Mouse (Mus musculus): ENCODE measurements around the gene Gm49392. TPM values are rescaled to one million over a fixed set of nuclear protein-coding genes. Genes with fewer than 3 reads are reported as not detected.
"Not testable (repeated sequence)": the region's sequence is repeated elsewhere in the genome, so short reads cannot be mapped to it uniquely, and the experiment has no call there.

The Gm49392 gene
- 0.23 TPM in 1 of 2 replicates, not detected in the other for polyA plus RNA-seq (2014; fragmentation: Nextera tagmentation; extraction: Ambion mirVana)

DNA sequence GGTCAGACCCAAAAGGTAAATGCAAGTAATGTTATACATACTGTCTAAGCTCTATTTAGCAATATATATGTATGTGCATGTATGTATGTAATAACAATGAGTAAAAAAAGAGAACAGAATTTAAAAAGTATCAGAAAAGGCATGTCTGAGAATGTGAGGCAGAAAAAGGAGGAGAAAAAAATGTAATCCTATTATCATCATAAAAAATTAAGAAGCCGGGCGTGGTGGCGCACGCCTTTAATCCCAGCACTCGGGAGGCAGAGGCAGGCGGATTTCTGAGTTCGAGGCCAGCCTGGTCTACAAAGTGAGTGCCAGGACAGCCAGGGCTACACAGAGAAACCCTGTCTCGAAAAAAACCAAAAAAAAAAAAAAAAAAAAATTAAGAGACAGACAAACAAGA is at the start of gene Gm49392:
TSS of gene Gm49392 (minus strand) at position 101 of the 400 bp plus-strand sequence.
- not testable (repeated sequence) for ATAC-seq (ENCODE audit: low FRiP score, low TSS enrichment); H3K9ac ChIP-seq (ENCODE audit: low read depth, low read length); H3K4me3 ChIP-seq (ENCODE audit: low read length); H3K4me2 ChIP-seq (replicated peaks; ENCODE audit: low read depth, low read length); H3K27me3 ChIP-seq (ENCODE audit: control insufficient read depth, insufficient read depth, low read length); H3K9me3 ChIP-seq (ENCODE audit: control insufficient read depth, low read length); H3K36me3 ChIP-seq (ENCODE audit: control insufficient read depth, insufficient read depth, low read length); H3K27ac ChIP-seq (ENCODE audit: low read depth, low read length); H3K4me1 ChIP-seq (ENCODE audit: control insufficient read depth, insufficient read depth, low read length)
- WGBS: 84% methylated on average over 7 of the region's 8 CpGs

DNA sequence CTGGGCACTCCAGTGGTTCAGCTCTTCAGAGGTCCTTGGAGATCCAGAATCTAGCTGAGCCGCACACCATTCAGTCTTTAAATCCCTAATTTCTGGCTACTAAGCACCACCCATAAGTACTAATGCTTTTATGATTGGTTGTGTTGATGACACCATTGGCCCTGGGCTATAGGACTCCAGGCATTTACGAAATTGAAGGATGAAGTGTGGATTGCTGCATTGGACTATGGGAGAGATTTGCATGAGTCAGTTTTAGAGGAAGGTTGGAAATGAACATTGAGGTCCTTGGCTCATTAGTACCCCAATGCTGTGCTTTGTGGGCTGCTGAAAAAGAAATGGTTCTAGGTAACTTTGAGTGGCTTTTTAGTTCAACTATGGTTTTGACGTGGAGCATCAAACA is 45.2 kb upstream of the Gm49392 start, which contains the start of gene Tpbpa:
TSS of gene Tpbpa (minus strand) at position 101 of the 400 bp plus-strand sequence.
- H3K4me3 ChIP-seq (ENCODE audit: low read length); H3K4me2 ChIP-seq (replicated peaks; ENCODE audit: low read depth, low read length); H3K27ac ChIP-seq (ENCODE audit: low read depth, low read length); ATAC-seq (ENCODE audit: low FRiP score, low TSS enrichment); H3K27me3 ChIP-seq (ENCODE audit: control insufficient read depth, insufficient read depth, low read length); H3K4me1 ChIP-seq (ENCODE audit: control insufficient read depth, insufficient read depth, low read length); H3K9ac ChIP-seq (ENCODE audit: low read depth, low read length); H3K9me3 ChIP-seq (ENCODE audit: control insufficient read depth, low read length); H3K36me3 ChIP-seq (ENCODE audit: control insufficient read depth, insufficient read depth, low read length): not testable (repeated sequence)
- WGBS: 83% methylated on average over 3 of the region's 3 CpGs

DNA sequence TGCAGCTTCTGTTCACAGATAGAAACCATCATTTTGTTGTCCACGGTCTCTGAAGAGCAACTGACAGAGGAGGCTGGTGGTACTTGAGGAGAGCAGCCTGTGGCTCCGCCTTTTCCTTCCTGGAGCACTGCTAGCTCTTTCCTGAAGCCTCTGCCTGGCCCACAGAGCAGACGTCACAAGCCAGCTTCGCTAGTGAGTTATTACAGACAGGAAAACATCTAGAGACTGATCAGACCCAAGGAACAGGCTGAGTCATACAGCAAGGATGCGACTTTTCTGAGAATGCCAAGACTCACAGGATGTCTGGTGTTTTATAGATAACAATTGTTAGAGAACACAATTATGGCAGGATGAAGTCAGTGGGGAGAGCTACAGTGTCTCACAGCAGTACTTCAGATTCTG is 39.8 kb upstream of the Gm49392 start, which contains the start of the genes Gm49391 and Ctla2a:
TSS of gene Gm49391 (minus strand) at position 72 of the 402 bp plus-strand sequence.
TSS of gene Ctla2a (minus strand) at position 126 of the 402 bp plus-strand sequence.
- whole genome bisulfite sequencing: 65% methylated on average over 5 of the region's 5 CpGs
- ATAC-seq (ENCODE audit: low FRiP score, low TSS enrichment): peak; percentile 28; the same call in 1 of the 2 replicates
- no peaks in the 10 kb centered on the region for H3K4me1 ChIP-seq (ENCODE audit: control insufficient read depth, insufficient read depth, low read length)
- no peak within 1 kb of the TSS for H3K4me3 ChIP-seq (ENCODE audit: low read length)
- no peak within 1 kb of the TSS for H3K4me2 ChIP-seq (replicated peaks; ENCODE audit: low read depth, low read length)
- H3K27ac ChIP-seq (ENCODE audit: low read depth, low read length): no peak within 1 kb of the TSS
- H3K27me3 ChIP-seq (ENCODE audit: control insufficient read depth, insufficient read depth, low read length): no peaks in the 10 kb centered on the region
- no peaks in the 10 kb centered on the region for H3K36me3 ChIP-seq (ENCODE audit: control insufficient read depth, insufficient read depth, low read length)
- H3K9me3 ChIP-seq (ENCODE audit: control insufficient read depth, low read length): no peaks in the 10 kb centered on the region
- H3K9ac ChIP-seq (ENCODE audit: low read depth, low read length): no peak within 1 kb of the TSS

DNA sequence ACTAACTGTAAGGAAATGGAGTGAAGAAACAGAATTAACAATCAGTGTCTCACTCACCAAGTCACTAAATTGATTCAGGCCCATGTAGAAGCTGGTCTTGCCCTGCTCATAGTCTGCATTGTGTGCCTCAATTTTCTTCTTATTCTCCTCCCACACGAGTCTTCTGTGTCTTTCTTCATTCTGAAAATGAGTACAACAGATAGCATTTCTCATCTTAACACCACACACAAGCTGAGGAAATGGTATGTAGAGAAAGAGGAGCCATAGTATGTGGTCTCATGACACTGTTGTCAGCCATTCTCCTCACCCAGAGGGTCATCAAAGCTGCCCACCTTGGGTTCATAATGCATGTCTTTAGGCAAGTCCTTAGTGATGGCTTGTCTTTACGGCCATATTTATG is 38.8 kb upstream of the Gm49392 start, which contains the start of gene Gm49393:
TSS of gene Gm49393 (minus strand) at position 101 of the 400 bp plus-strand sequence.
- H3K4me1 ChIP-seq (ENCODE audit: control insufficient read depth, insufficient read depth, low read length); H3K4me3 ChIP-seq (ENCODE audit: low read length); H3K36me3 ChIP-seq (ENCODE audit: control insufficient read depth, insufficient read depth, low read length); H3K9me3 ChIP-seq (ENCODE audit: control insufficient read depth, low read length); H3K9ac ChIP-seq (ENCODE audit: low read depth, low read length); H3K27ac ChIP-seq (ENCODE audit: low read depth, low read length); H3K4me2 ChIP-seq (replicated peaks; ENCODE audit: low read depth, low read length); ATAC-seq (ENCODE audit: low FRiP score, low TSS enrichment); H3K27me3 ChIP-seq (ENCODE audit: control insufficient read depth, insufficient read depth, low read length): not testable (repeated sequence)
- WGBS: 85% methylated on average over 2 of the region's 2 CpGs

DNA sequence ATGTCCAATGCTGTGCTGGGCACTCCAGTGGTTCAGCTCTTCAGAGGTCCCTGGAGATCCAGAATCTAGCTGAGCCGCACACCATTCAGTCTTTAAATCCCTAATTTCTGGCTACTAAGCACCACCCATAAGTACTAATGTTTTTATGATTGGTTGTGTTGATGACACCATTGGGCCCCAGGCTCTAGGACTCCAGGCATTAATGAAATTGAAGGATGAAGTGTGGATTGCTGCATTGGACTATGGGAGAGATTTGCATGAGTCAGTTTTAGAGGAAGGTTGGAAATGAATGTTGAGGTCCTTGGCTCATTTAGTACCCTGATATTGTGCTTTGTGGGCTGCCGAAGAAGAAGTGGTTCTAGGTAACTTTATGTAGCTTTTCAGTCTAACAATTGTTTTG is 8.1 kb upstream of the Gm49392 start, which contains the start of gene Tpbpb:
TSS of gene Tpbpb (minus strand) at position 101 of the 400 bp plus-strand sequence.
- not testable (repeated sequence) for H3K36me3 ChIP-seq (ENCODE audit: control insufficient read depth, insufficient read depth, low read length); H3K4me1 ChIP-seq (ENCODE audit: control insufficient read depth, insufficient read depth, low read length); H3K27ac ChIP-seq (ENCODE audit: low read depth, low read length); H3K4me2 ChIP-seq (replicated peaks; ENCODE audit: low read depth, low read length); H3K9me3 ChIP-seq (ENCODE audit: control insufficient read depth, low read length); H3K27me3 ChIP-seq (ENCODE audit: control insufficient read depth, insufficient read depth, low read length); ATAC-seq (ENCODE audit: low FRiP score, low TSS enrichment); H3K4me3 ChIP-seq (ENCODE audit: low read length); H3K9ac ChIP-seq (ENCODE audit: low read depth, low read length)
- WGBS: 93% methylated on average over 2 of the region's 2 CpGs

DNA sequence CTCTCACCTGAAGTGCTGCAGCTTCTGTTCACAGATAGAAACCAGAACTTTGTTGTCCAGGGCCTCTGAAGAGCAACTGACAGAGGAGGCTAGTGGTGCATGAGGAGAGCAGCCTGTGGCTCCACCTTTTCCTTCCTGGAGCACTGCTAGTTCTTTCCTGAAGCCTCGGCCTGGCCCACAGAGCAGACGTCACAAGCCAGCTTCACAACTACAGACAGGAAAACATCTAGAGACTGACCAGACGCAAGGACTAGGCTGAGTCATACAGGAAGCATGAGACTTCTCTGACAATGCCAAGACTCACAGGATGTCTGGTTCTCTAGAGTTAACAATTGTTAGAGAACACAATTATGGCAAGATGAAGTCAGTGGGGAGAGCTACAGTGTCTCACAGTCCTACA is 634 bp upstream of the Gm49392 start, which contains the start of gene Ctla2b:
TSS of gene Ctla2b (minus strand) at position 120 of the 400 bp plus-strand sequence.
- 75% methylated on average over 3 of the region's 3 CpGs for WGBS
- Histone ChIP-seq H3K36me3 (ENCODE audit: control insufficient read depth, insufficient read depth, low read length) (no peaks in the 10 kb centered on the region), H3K4me3 (ENCODE audit: low read length) (no peak within 1 kb of the TSS), H3K27ac (ENCODE audit: low read depth, low read length) (no peak within 1 kb of the TSS), H3K4me1 (ENCODE audit: control insufficient read depth, insufficient read depth, low read length) (no peaks in the 10 kb centered on the region), H3K27me3 (ENCODE audit: control insufficient read depth, insufficient read depth, low read length) (no peaks in the 10 kb centered on the region), H3K4me2 (replicated peaks; ENCODE audit: low read depth, low read length) (no peak within 1 kb of the TSS), H3K9ac (ENCODE audit: low read depth, low read length) (no peak within 1 kb of the TSS), H3K9me3 (ENCODE audit: control insufficient read depth, low read length) (no peaks in the 10 kb centered on the region)
- ATAC-seq (ENCODE audit: low FRiP score, low TSS enrichment): 0 out of 2 replicates have a peak, but pooled peaks have one; percentile 35

DNA sequence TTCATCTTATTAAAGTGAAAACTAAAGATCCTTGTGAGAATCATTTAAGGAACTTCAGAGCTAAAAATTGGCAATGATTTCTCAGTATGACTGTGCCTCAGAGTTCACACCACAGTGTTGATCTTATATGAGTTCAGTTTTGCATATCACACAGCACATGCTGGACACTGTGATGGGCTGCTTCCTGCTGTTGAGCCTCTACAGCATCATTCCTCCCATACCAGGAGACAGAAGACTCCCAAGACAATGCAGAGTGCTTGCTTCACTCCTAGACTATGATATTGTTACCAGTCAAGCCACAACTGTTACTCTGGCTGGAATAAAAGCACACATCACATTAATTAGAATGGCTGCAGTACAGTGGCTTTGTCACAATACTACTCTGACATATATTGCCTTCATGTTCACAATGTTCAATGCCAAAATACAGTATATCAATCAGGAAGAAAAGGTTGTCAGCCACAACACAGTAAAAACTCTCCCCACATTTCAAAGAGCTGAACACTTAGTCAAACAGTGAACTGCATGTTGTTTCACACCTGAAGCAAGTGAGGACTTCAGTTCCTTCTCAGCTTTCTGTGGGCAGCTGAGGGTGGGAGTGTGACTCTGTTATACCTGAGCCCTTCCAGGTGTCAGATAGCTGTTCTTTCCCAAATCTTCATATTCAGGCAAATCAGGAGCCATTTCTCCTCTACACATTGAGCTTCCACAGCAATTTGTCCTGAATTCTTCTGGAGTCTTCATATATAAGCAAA is 1.1 kb downstream of the Gm49392 start:
- Histone ChIP-seq H3K9me3 (ENCODE audit: control insufficient read depth, low read length) (no peaks in the 10 kb centered on the region), H3K27ac (ENCODE audit: low read depth, low read length) (no peak overlapping the region), H3K4me1 (ENCODE audit: control insufficient read depth, insufficient read depth, low read length) (no peaks in the 10 kb centered on the region), H3K27me3 (ENCODE audit: control insufficient read depth, insufficient read depth, low read length) (no peaks in the 10 kb centered on the region), H3K4me2 (replicated peaks; ENCODE audit: low read depth, low read length) (no peak overlapping the region), H3K4me3 (ENCODE audit: low read length) (no peak overlapping the region), H3K9ac (ENCODE audit: low read depth, low read length) (no peak overlapping the region), H3K36me3 (ENCODE audit: control insufficient read depth, insufficient read depth, low read length) (no peaks in the 10 kb centered on the region)
- ATAC-seq (ENCODE audit: low FRiP score, low TSS enrichment): no peak

DNA sequence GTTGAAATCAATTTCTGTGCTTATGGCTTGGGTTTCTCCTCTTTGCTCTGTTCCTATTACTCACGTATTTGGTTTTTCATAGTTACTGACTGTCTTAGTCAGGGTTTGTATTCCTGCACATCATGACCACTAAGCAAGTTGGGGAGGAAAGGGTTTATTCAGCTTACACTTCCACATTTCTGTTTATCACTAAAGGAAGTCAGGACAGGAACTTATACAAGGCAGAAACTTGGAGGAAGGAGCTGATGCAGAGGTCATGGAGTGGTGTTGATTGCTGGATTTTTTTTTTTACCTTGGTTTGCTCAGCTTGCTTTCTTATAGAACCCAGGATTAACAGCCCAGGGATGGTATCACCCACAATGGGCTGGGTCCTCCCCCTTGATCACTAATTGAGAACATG is 4.4 kb downstream of the Gm49392 start:
- Histone ChIP-seq H3K4me2 (replicated peaks; ENCODE audit: low read depth, low read length) (no peak overlapping the region), H3K27me3 (ENCODE audit: control insufficient read depth, insufficient read depth, low read length) (no peaks in the 10 kb centered on the region), H3K9me3 (ENCODE audit: control insufficient read depth, low read length) (no peaks in the 10 kb centered on the region), H3K4me1 (ENCODE audit: control insufficient read depth, insufficient read depth, low read length) (no peaks in the 10 kb centered on the region), H3K36me3 (ENCODE audit: control insufficient read depth, insufficient read depth, low read length) (no peaks in the 10 kb centered on the region), H3K9ac (ENCODE audit: low read depth, low read length) (no peak overlapping the region), H3K4me3 (ENCODE audit: low read length) (no peak overlapping the region), H3K27ac (ENCODE audit: low read depth, low read length) (no peak overlapping the region)
- 80% methylated on average over 1 of the region's 1 CpGs for WGBS
- ATAC-seq (ENCODE audit: low FRiP score, low TSS enrichment): no peak

DNA sequence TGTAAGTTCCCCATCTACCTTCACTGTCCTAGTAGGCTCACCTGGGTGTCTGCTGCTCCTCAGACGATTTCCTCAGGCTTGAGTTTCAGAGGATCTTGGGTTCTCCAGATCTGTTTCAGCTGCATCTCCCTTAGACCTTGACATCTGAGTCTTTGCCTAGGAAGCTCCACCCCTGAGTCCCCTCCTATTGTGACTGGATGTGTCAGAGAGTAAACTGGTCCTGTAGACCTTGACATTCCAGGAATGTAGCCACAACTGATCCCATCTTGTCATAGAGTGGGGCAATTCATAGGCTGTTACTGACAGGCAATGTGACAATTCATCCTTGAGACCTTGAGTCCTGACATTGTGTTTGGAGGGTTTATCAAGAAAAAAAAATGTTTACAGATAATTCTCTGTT is 32.4 kb downstream of the Gm49392 start, which contains the start of gene 4930486L24Rik:
TSS of gene 4930486L24Rik (minus strand) at position 195 of the 400 bp plus-strand sequence.
- Histone ChIP-seq H3K9ac (ENCODE audit: low read depth, low read length) (no peak within 1 kb of the TSS), H3K4me1 (ENCODE audit: control insufficient read depth, insufficient read depth, low read length) (no peaks in the 10 kb centered on the region), H3K27me3 (ENCODE audit: control insufficient read depth, insufficient read depth, low read length) (no peaks in the 10 kb centered on the region), H3K4me2 (replicated peaks; ENCODE audit: low read depth, low read length) (no peak within 1 kb of the TSS), H3K27ac (ENCODE audit: low read depth, low read length) (no peak within 1 kb of the TSS), H3K4me3 (ENCODE audit: low read length) (no peak within 1 kb of the TSS), H3K36me3 (ENCODE audit: control insufficient read depth, insufficient read depth, low read length) (no peaks in the 10 kb centered on the region), H3K9me3 (ENCODE audit: control insufficient read depth, low read length) (no peaks in the 10 kb centered on the region)
- WGBS: 76% methylated on average over 1 of the region's 1 CpGs
- no peak for ATAC-seq (ENCODE audit: low FRiP score, low TSS enrichment)

Data from kidney, embryonic 14.5 days (tissue).